Mouse (Mus musculus) urinary bladder, adult 2 months (tissue): ENCODE data around the gene Rhox3g. TPM values are rescaled to one million over a fixed set of nuclear protein-coding genes. Genes with fewer than 3 reads are reported as not detected.
"Not testable (repeated sequence)": the region's sequence is repeated elsewhere in the genome, so short reads cannot be mapped to it uniquely, and the experiment has no call there.

Experiments
- DNase-seq: peaks from one replicate; pipeline ENCODE4 v3.0.0; 2022; ENCODE audit warnings: low spot score
- polyA plus RNA-seq: library from polyadenylated mRNA; depleted of rRNA; stranded (reverse); fragments of >200 nt; gene quantifications from 2 replicates; pipeline ENCODE4 v1.2.3, GENCODE M21; 2012; rRNA removed

Gene Rhox3g
- polyA plus RNA-seq: not detected in 2 replicates

GRCm38 (mm10) chrX:37628512-37628911 is at the start of gene Rhox3g:
Gene Rhox3g, minus strand, starts transcription at chrX:37628612.
- not testable (repeated sequence) for DNase-seq

GRCm38 (mm10) chrX:37673177-37673576 is 44.8 kb upstream of the Rhox3g start, which contains the start of gene Rhox2h:
Gene Rhox2h, minus strand, starts transcription at chrX:37673277.
- DNase-seq: not testable (repeated sequence)

- DNase-seq: not testable (repeated sequence)
Observed at GRCm38 (mm10) chrX:37668664-37669063, 40.3 kb upstream of the Rhox3g start, which contains the start of gene Rhox3h. Gene Rhox3h, minus strand, starts transcription at chrX:37668764.

- DNase-seq: not testable (repeated sequence)
Observed at GRCm38 (mm10) chrX:37651227-37651626, 22.8 kb upstream of the Rhox3g start, which contains the start of gene Rhox4g. Gene Rhox4g, minus strand, starts transcription at chrX:37651327.

- not testable (repeated sequence) for DNase-seq
Observed at GRCm38 (mm10) chrX:37643370-37643769, 15.0 kb upstream of the Rhox3g start, which contains the start of gene Rhox2g. Gene Rhox2g, minus strand, starts transcription at chrX:37643470.

DNA sequence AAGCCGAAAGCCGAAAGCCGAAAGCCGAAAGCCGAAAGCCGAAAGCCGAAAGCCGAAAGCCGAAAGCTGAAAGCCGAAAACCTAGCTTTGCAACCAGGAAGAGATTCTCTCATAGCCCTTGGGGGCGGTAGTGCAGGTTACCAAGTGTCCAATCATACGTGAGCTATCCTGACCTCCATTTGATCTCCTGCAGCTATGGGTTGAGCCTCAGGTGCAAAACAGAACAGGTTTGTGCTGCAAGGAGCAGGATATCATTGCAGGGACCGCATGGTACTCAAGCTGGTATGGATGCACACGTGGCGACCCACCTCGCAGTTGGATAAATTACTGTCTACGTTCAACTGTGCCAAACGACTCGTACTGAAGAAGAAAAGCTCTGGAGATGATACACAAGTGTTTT is 20.8 kb downstream of the Rhox3g start, which contains the start of gene Rhox4f:
Gene Rhox4f (minus strand): TSS at position 101 of the 400 bp plus-strand sequence.
- not testable (repeated sequence) for DNase-seq

GRCm38 (mm10) chrX:37580692-37581091 is 47.7 kb downstream of the Rhox3g start, which contains the start of gene Rhox3f:
Gene Rhox3f, plus strand, starts transcription at chrX:37580992.
- not testable (repeated sequence) for DNase-seq

Other genes with a start within 250 kb of the Rhox3g start
- not detected in 2 replicates for gene Rhox3a2, start 248.6 kb downstream of the Rhox3g start, polyA plus RNA-seq
- not detected in 2 replicates for gene Rhox4a2, start 237.8 kb downstream of the Rhox3g start, polyA plus RNA-seq
- not detected in 2 replicates for gene Rhox2b, start 216.5 kb downstream of the Rhox3g start, polyA plus RNA-seq
- not detected in 2 replicates for gene Rhox4b, start 196.1 kb downstream of the Rhox3g start, polyA plus RNA-seq
- not detected in 2 replicates for gene Rhox2c, start 174.9 kb downstream of the Rhox3g start, polyA plus RNA-seq
- not detected in 2 replicates for gene Rhox3c, start 170.0 kb downstream of the Rhox3g start, polyA plus RNA-seq
- not detected in 2 replicates for gene Rhox4c, start 148.3 kb downstream of the Rhox3g start, polyA plus RNA-seq
- gene Rhox2d, start 135.2 kb downstream of the Rhox3g start, polyA plus RNA-seq: not detected in 2 replicates
- gene Rhox4d, start 114.3 kb downstream of the Rhox3g start, polyA plus RNA-seq: not detected in 2 replicates
- not detected in 2 replicates for gene Rhox2e, start 98.2 kb downstream of the Rhox3g start, polyA plus RNA-seq
- gene Rhox3e, start 86.6 kb downstream of the Rhox3g start, polyA plus RNA-seq: not detected in 2 replicates
- not detected in 2 replicates for gene Rhox4e, start 71.2 kb downstream of the Rhox3g start, polyA plus RNA-seq
- gene Rhox2f, start 57.2 kb downstream of the Rhox3g start, polyA plus RNA-seq: not detected in 2 replicates
- not detected in 2 replicates for gene Rhox3f, start 47.6 kb downstream of the Rhox3g start, polyA plus RNA-seq
- not detected in 2 replicates for gene Rhox4f, start 20.9 kb downstream of the Rhox3g start, polyA plus RNA-seq
- gene Rhox2g, start 14.9 kb upstream of the Rhox3g start, polyA plus RNA-seq: not detected in 2 replicates
- not detected in 2 replicates for gene Rhox4g, start 22.7 kb upstream of the Rhox3g start, polyA plus RNA-seq
- gene Rhox3h, start 40.2 kb upstream of the Rhox3g start, polyA plus RNA-seq: not detected in 2 replicates
- gene Rhox2h, start 44.7 kb upstream of the Rhox3g start, polyA plus RNA-seq: not detected in 2 replicates
- 8.6 and 9.8 TPM in 2 replicates for gene Rhox5, start 176.2 kb upstream of the Rhox3g start, polyA plus RNA-seq
- 0.06 TPM in 1 of 2 replicates, not detected in the other for gene Rhox6, start 198.3 kb upstream of the Rhox3g start, polyA plus RNA-seq
- 0.19 and 0.67 TPM in 2 replicates for gene Rhox7a, start 203.1 kb upstream of the Rhox3g start, polyA plus RNA-seq